In genomic region chr11:34116572-34117135, GRCm38 (mm10) we compare ENCODE assay signal across 15 mouse cellular contexts. TPM values are rescaled to one million over a fixed set of nuclear protein-coding genes. Genes with fewer than 3 reads are reported as not detected.
DNase-seq lines count a peak whose midpoint lies in the region; ATAC-seq lines count a peak whose summit lies in the region.
"Had no signal": no experiment of that assay in that cellular context is flagged by ENCODE, and none has a peak within 500 bp of the region (broad histone marks: within the 10 kb centered on the region; RNA-seq: fewer than 3 reads in every experiment).

No protein-coding gene starts in this region.

- H3K4me1 ChIP-seq in lung, embryonic 16.5 days (replicated peaks; ENCODE audit: control insufficient read depth, insufficient read depth, low read length) = no peaks in the 10 kb centered on the region
- H3K4me1 ChIP-seq in embryonic facial prominence, embryonic 10.5 days = peaks cover 21% of the 10 kb centered on the region

- DNase-seq in frontal cortex, adult 2 months (ENCODE audit: extremely low spot score in 1 of 2, low spot score in 1 of 2) = no peak
- no peak for DNase-seq in lung, adult 18-20 months
- DNase-seq in cerebellum, adult 18-20 months = no peak
- DNase-seq in embryonic facial prominence, embryonic 10.5 days (ENCODE audit: low spot score) = no peak

- no peaks in the 10 kb centered on the region for H3K9me3 ChIP-seq in lung, embryonic 16.5 days (ENCODE audit: control insufficient read depth, low read length)
- no peaks in the 10 kb centered on the region for H3K9me3 ChIP-seq in embryonic facial prominence, embryonic 10.5 days
- H3K9me3 ChIP-seq: limb, embryonic 13.5 days; midbrain, embryonic 12.5 days had no signal

- no peak overlapping the region for H3K9ac ChIP-seq in lung, embryonic 16.5 days (ENCODE audit: low read length)
- H3K9ac ChIP-seq: limb, embryonic 13.5 days; midbrain, embryonic 12.5 days had no signal

- H3K27me3 ChIP-seq in lung, embryonic 16.5 days (ENCODE audit: control insufficient read depth, insufficient read depth, low read depth, low read length) = no peaks in the 10 kb centered on the region
- no peaks in the 10 kb centered on the region for H3K27me3 ChIP-seq in embryonic facial prominence, embryonic 10.5 days (replicated peaks; ENCODE audit: low read depth, poor library complexity, severe bottlenecking)
- H3K27me3 ChIP-seq: limb, embryonic 13.5 days; midbrain, embryonic 12.5 days had no signal

- no peaks in the 10 kb centered on the region for H3K36me3 ChIP-seq in lung, embryonic 16.5 days (ENCODE audit: control insufficient read depth, insufficient read depth, low read length)
- H3K36me3 ChIP-seq in embryonic facial prominence, embryonic 10.5 days (replicated peaks) = no peaks in the 10 kb centered on the region
- H3K36me3 ChIP-seq: limb, embryonic 13.5 days; midbrain, embryonic 12.5 days had no signal

- no peak overlapping the region for H3K4me3 ChIP-seq in lung, embryonic 16.5 days (ENCODE audit: low read length)
- H3K4me3 ChIP-seq in embryonic facial prominence, embryonic 10.5 days = no peak overlapping the region
- H3K4me3 ChIP-seq: erythroblast, embryonic 14.5 days; limb, embryonic 13.5 days; midbrain, embryonic 12.5 days had no signal

- 15% methylated on average over 2 of the region's 2 CpGs for WGBS in lung, embryonic 16.5 days
- WGBS in embryonic facial prominence, embryonic 10.5 days = 56% methylated on average over 2 of the region's 2 CpGs

- ATAC-seq in frontal cortex, adult (ENCODE audit: low TSS enrichment) = 0 out of 2 replicates have a peak, but pooled peaks have one; percentile 27
- 0 out of 2 replicates have a peak, but pooled peaks have one; percentile 15 for ATAC-seq in lung, embryonic 16.5 days (ENCODE audit: low read depth)
- peak; percentile 88 to 92 for ATAC-seq in hematopoietic stem cell, adult 5-6 weeks (replicated peaks in 1 of 2; ENCODE audit: insufficient read depth in 1 of 2, low FRiP score in 2 of 2, low TSS enrichment in 1 of 2, low read depth in 1 of 2, poor library complexity in 2 of 2, severe bottlenecking in 2 of 2)
- peak; percentile 93 for ATAC-seq in megakaryocyte progenitor cell, adult 5-6 weeks (replicated peaks; ENCODE audit: poor library complexity)

- H3K4me2 ChIP-seq in lung, embryonic 16.5 days (ENCODE audit: low read depth, low read length) = no peak overlapping the region
- H3K4me2 ChIP-seq: limb, embryonic 13.5 days; midbrain, embryonic 12.5 days had no signal

- H3K27ac ChIP-seq in lung, embryonic 16.5 days (ENCODE audit: low read length) = no peak overlapping the region
- H3K27ac ChIP-seq in embryonic facial prominence, embryonic 10.5 days (replicated peaks) = no peak overlapping the region
- H3K27ac ChIP-seq: limb, embryonic 13.5 days; midbrain, embryonic 12.5 days had no signal

RNA-seq across cellular contexts. Expression of gene 4930469K13Rik, which starts 18.3 kb away (rescaled TPM):
- not detected in 2 replicates for polyA plus RNA-seq in frontal cortex, adult 2 months (2012; rRNA removed)
- not detected in 2 replicates for polyA plus RNA-seq in lung, embryonic 16.5 days (2015; fragmentation: Nextera tagmentation; extraction: Ambion mirVana)
- total RNA-seq in hematopoietic stem cell, adult 5-6 weeks (2017) = not detected in 2 replicates
- total RNA-seq in megakaryocyte progenitor cell, adult 5-6 weeks (2015) = not detected in 2 replicates
- not detected in 2 replicates for total RNA-seq in megakaryocyte progenitor cell, adult 5-6 weeks (2017)
- not detected in 2 replicates for polyA plus RNA-seq in embryonic facial prominence, embryonic 10.5 days (2016; fragmentation: Nextera tagmentation; extraction: Ambion mirVana)
- total RNA-seq: heart, postnatal 14 days; layer of hippocampus, postnatal 25 days had no signal
- polyA plus RNA-seq: cortical plate, adult 2 months; erythroblast, embryonic 14.5 days; midbrain, embryonic 12.5 days; small intestine, adult 2 months had no signal

Comparison
In these comparisons a context has a peak if more than half of its experiments do, and no peak if none do; other contexts are left out.
1. ATAC-seq: peak in every context shown above with its lines; median percentile 93 in megakaryocyte progenitor cell, adult 5-6 weeks; 90 in hematopoietic stem cell, adult 5-6 weeks; 27 in frontal cortex, adult; 15 in lung, embryonic 16.5 days.